Comparison of ENCODE assay signal across 8 mouse cellular contexts in the genomic region with DNA sequence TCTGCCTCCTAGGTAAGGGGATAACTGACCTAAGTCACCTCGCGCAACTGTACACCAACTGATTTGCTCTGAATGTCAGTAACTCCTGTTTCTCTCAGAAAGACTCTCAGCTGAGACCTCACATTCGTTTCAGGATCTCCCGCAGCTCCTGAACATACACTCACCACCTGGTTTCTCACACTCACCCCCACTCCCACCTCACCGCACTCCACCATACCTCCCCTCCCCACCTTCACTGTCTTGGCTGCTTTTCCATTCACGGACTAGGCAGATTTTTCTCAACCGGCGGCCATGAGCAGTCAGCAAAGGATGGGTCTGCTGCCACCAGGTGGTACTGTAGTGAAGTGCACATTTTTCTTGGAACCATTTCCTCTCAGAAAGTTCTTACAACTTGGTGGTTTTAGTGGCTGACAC. TPM values are rescaled to one million over a fixed set of nuclear protein-coding genes. Genes with fewer than 3 reads are reported as not detected.
A peak's percentile ranks its signal among the peaks of the same experiment; 100 is the strongest.
DNase-seq lines count a peak whose midpoint lies in the region; ATAC-seq and TF ChIP-seq lines count a peak whose summit lies in the region.

No protein-coding gene starts in this region.

- no peaks in the 10 kb centered on the region for H3K4me1 ChIP-seq in cerebellum, adult 2 months (ENCODE audit: control insufficient read depth, insufficient read depth, low read length)
- H3K4me1 ChIP-seq in lung, postnatal 0 days (ENCODE audit: insufficient read depth, low read depth, low read length) = 0 out of 2 replicates have a peak, but pooled peaks cover 2% of the 10 kb centered on the region

- WGBS in cerebellum, adult 2 months = 2% methylated on average over 8 of the region's 8 CpGs
- 13% methylated on average over 8 of the region's 8 CpGs for WGBS in lung, postnatal 0 days

- H3K4me3 ChIP-seq in cerebellum, adult 2 months (replicated peaks; ENCODE audit: insufficient read depth, low read depth, low read length) = peak overlapping the region; percentile 67
- peak overlapping the region; percentile 28 for H3K4me3 ChIP-seq in lung, postnatal 0 days (ENCODE audit: low read depth, low read length)

- no peak overlapping the region for H3K9ac ChIP-seq in lung, postnatal 0 days (replicated peaks; ENCODE audit: low read depth)

- DNase-seq in MN1 (ENCODE audit: low spot score) = peak; percentile 78
- DNase-seq in cerebellum, adult 2 months = peak; percentile 78 to 85
- peak; percentile 81 for DNase-seq in forelimb bud, embryonic 11.5 days (ENCODE audit: low read depth, low spot score)
- DNase-seq in layer of hippocampus, adult 9-11 months = peak; percentile 58
- peak; percentile 88 for DNase-seq in lung, postnatal 0 days (ENCODE audit: low spot score)
- peak; percentile 75 for DNase-seq in ovary, postnatal 14 days (ENCODE audit: low spot score)
- DNase-seq in thymus, postnatal 14 days = peak; percentile 92

- no peak for TF ChIP-seq POLR2A in cerebellum, adult 2 months (IDR thresholded peaks at IDR 0.05; ENCODE audit: borderline replicate concordance, insufficient read depth, low read length)

- H3K27ac ChIP-seq in cerebellum, adult 2 months (ENCODE audit: insufficient read depth, low read length) = no peak overlapping the region
- no peak overlapping the region for H3K27ac ChIP-seq in lung, postnatal 0 days (ENCODE audit: low read length)

- peak overlapping the region; percentile 59 for H3K4me2 ChIP-seq in lung, postnatal 0 days (replicated peaks; ENCODE audit: low read depth, low read length)

- ATAC-seq in hematopoietic stem cell, adult 5-6 weeks (replicated peaks in 1 of 2; ENCODE audit: insufficient read depth in 1 of 2, low FRiP score in 2 of 2, low TSS enrichment in 1 of 2, low read depth in 1 of 2, poor library complexity in 2 of 2, severe bottlenecking in 2 of 2) = peak; percentile 81 to 88
- ATAC-seq in lung, postnatal 0 days = peak; percentile 38

- H3K27me3 ChIP-seq in cerebellum, adult 2 months (ENCODE audit: control insufficient read depth, insufficient read depth, low read length) = no peaks in the 10 kb centered on the region
- H3K27me3 ChIP-seq in lung, postnatal 0 days (replicated peaks; ENCODE audit: insufficient read depth, low read length) = no peaks in the 10 kb centered on the region

- no peaks in the 10 kb centered on the region for H3K9me3 ChIP-seq in lung, postnatal 0 days (ENCODE audit: low read length)

- no peaks in the 10 kb centered on the region for H3K36me3 ChIP-seq in lung, postnatal 0 days (ENCODE audit: insufficient read depth, low read length)

- TF ChIP-seq EP300 in lung, postnatal 0 days (IDR thresholded peaks at IDR 0.05) = no peak

- TF ChIP-seq CTCF in cerebellum, adult 2 months (IDR thresholded peaks at IDR 0.05; ENCODE audit: borderline replicate concordance, insufficient read depth, low read depth, low read length) = peak; percentile 87
- TF ChIP-seq CTCF in lung, postnatal 0 days (IDR thresholded peaks at IDR 0.05) = peak; percentile 94

RNA-seq across cellular contexts. Expression of a gene that starts 22.6 kb away (rescaled TPM):
- 26.7 and 26.8 TPM in 2 replicates for polyA plus RNA-seq in cerebellum, adult 2 months (2012; rRNA removed)
- 56.6 and 65.5 TPM in 2 replicates for total RNA-seq in hematopoietic stem cell, adult 5-6 weeks (2017)
- 18.4 and 21.4 TPM in 2 replicates for polyA plus RNA-seq in lung, postnatal 0 days (2015; fragmentation: Nextera tagmentation; extraction: Ambion mirVana)

RNA-seq across cellular contexts. Expression of a gene that starts 55.7 kb away (rescaled TPM):
- 21.5 and 23.6 TPM in 2 replicates for polyA plus RNA-seq in cerebellum, adult 2 months (2012; rRNA removed)
- 104 and 109 TPM in 2 replicates for total RNA-seq in hematopoietic stem cell, adult 5-6 weeks (2017)
- 4.1 and 5.2 TPM in 2 replicates for polyA plus RNA-seq in lung, postnatal 0 days (2015; fragmentation: Nextera tagmentation; extraction: Ambion mirVana)
